Mouse (Mus musculus) hindbrain, postnatal 0 days (tissue): ENCODE data around the gene Auts2. TPM values are rescaled to one million over a fixed set of nuclear protein-coding genes. Genes with fewer than 3 reads are reported as not detected.

Experiments used
- ATAC-seq: fragments of 200-750 bp; cut with Nextera tagmentation; 2 replicates; pipeline ENCODE4 v1.8.0; 2017; ENCODE audit warnings: mild to moderate bottlenecking, moderate TSS enrichment, moderate library complexity
- DNase-seq: peaks from one replicate; pipeline ENCODE4 v3.0.0-alpha.2; 2015; ENCODE audit warnings: low spot score
- H3K27ac ChIP-seq: fragments of 300-500 bp; sonication (generic); 2 replicates; pipeline ENCODE4 v1.5.1; 2014; ENCODE audit warnings: mild to moderate bottlenecking
- H3K27me3 ChIP-seq: fragments of 300-500 bp; sonication (generic); 2 replicates; pipeline ENCODE4 v1.6.1; 2014; ENCODE audit warnings: low read length, mixed read lengths; ENCODE audit not compliant: insufficient read depth
- H3K36me3 ChIP-seq: fragments of 300-500 bp; sonication (generic); 2 replicates; pipeline ENCODE4 v1.6.1; 2014; ENCODE audit warnings: low read length, mixed read lengths; ENCODE audit not compliant: insufficient read depth
- H3K4me1 ChIP-seq: fragments of 300-500 bp; sonication (generic); 2 replicates; pipeline ENCODE4 v1.6.1; 2014; ENCODE audit warnings: antibody characterized with exemption, low read length, mixed read lengths; ENCODE audit not compliant: insufficient read depth
- H3K4me2 ChIP-seq: fragments of 300-500 bp; sonication (generic); 2 replicates; pipeline ENCODE4 v1.6.1; 2014; ENCODE audit warnings: low read depth, mild to moderate bottlenecking, low read length, moderate library complexity, mixed read lengths
- H3K4me3 ChIP-seq: fragments of 300-500 bp; sonication (generic); 2 replicates; pipeline ENCODE4 v1.5.1; 2014; ENCODE audit warnings: low read length
- H3K9ac ChIP-seq: fragments of 300-500 bp; sonication (generic); replicated peaks from 2 replicates; pipeline ENCODE4 v1.6.1; 2014; ENCODE audit warnings: mild to moderate bottlenecking, low read length, moderate library complexity, mixed read lengths
- H3K9me3 ChIP-seq: fragments of 300-500 bp; sonication (generic); 2 replicates; pipeline ENCODE4 v1.6.1; 2016; ENCODE audit warnings: low read length, mixed read lengths
- CTCF ChIP-seq: IDR thresholded peaks from 2 replicates; pipeline ENCODE4 v1.5.1; 2016; ENCODE audit warnings: antibody characterized with exemption, control low read depth, low read depth
- WGBS: fragments of 180-500 bp; shearing (Covaris S2); extraction: QIAGEN DNeasy Blood & Tissue Kit; methylation state at CpG from one replicate; pipeline ENCODE4 v1.1.7; 2014; 5-methylcytosine and 5-hydroxymethylcytosine counted together
- polyA plus RNA-seq: library from polyadenylated mRNA; unstranded; fragments of >200 nt; fragmentation: Nextera tagmentation; extraction: Ambion mirVana; gene quantifications from 2 replicates; pipeline ENCODE4 v1.2.1, GENCODE M21; 2015
- total RNA-seq: library from RNA; depleted of rRNA; stranded (reverse); fragments of >200 nt; gene quantifications from 2 replicates; pipeline ENCODE4 v1.2.3, GENCODE M21; 2014

Gene Auts2
- total and polyA plus RNA-seq, 2 experiments from 2014 or later: 39.3 to 54.9 TPM

GRCm38 (mm10) chr5:132039584-132039983 is 503.6 kb downstream of the Auts2 start:
- no peak for DNase-seq
- no peaks in the 10 kb centered on the region for H3K27me3 ChIP-seq
- 94% methylated on average over 6 of the region's 6 CpGs for WGBS

GRCm38 (mm10) chr5:132033491-132034350 is 509.4 kb downstream of the Auts2 start:
- Histone ChIP-seq H3K27me3 (no peaks in the 10 kb centered on the region), H3K9me3 (no peaks in the 10 kb centered on the region), H3K36me3 (no peaks in the 10 kb centered on the region), H3K4me1 (peaks cover 6% of the 10 kb centered on the region), H3K4me3 (0 out of 2 replicates have a peak overlapping the region, but pooled peaks have one; percentile 3), H3K9ac (peak overlapping the region; percentile 38), H3K4me2 (peak overlapping the region; percentile 45), H3K27ac (peak overlapping the region; percentile 54; the same call in 1 of the 2 replicates)
- no peak for TF ChIP-seq CTCF
- DNase-seq (peak; percentile 76), ATAC-seq (peak; percentile 70)
- 27% methylated on average over 15 of the region's 15 CpGs for WGBS

More at GRCm38 (mm10) chr5:132039584-132039983, 503.6 kb downstream of the Auts2 start:
- Histone ChIP-seq H3K36me3 (no peaks in the 10 kb centered on the region), H3K4me1 (no peaks in the 10 kb centered on the region), H3K9ac (no peak overlapping the region), H3K4me2 (no peak overlapping the region), H3K4me3 (no peak overlapping the region), H3K9me3 (no peaks in the 10 kb centered on the region), H3K27ac (no peak overlapping the region)
- ATAC-seq: no peak
- TF ChIP-seq CTCF: no peak

- no peaks in the 10 kb centered on the region for H3K9me3 ChIP-seq
- DNase-seq (peak; percentile 57), ATAC-seq (no peak)
- no peaks in the 10 kb centered on the region for H3K36me3 ChIP-seq
- TF ChIP-seq CTCF: no peak
- no peak overlapping the region for H3K9ac ChIP-seq
- no peak overlapping the region for H3K4me3 ChIP-seq
- H3K27ac ChIP-seq: no peak overlapping the region
- no peak overlapping the region for H3K4me2 ChIP-seq
- H3K4me1 ChIP-seq: peaks cover 6% of the 10 kb centered on the region
- no peaks in the 10 kb centered on the region for H3K27me3 ChIP-seq
- 38% methylated on average over 15 of the region's 15 CpGs for WGBS
Measured at GRCm38 (mm10) chr5:132030941-132031531, 512.1 kb downstream of the Auts2 start.

- Histone ChIP-seq H3K27me3 (no peaks in the 10 kb centered on the region), H3K4me3 (no peak overlapping the region), H3K9me3 (no peaks in the 10 kb centered on the region), H3K36me3 (no peaks in the 10 kb centered on the region), H3K4me1 (peaks cover 6% of the 10 kb centered on the region), H3K9ac (no peak overlapping the region), H3K27ac (no peak overlapping the region), H3K4me2 (no peak overlapping the region)
- TF ChIP-seq CTCF: no peak
- no peak for ATAC-seq
- WGBS: 66% methylated on average over 11 of the region's 11 CpGs
- peak; percentile 51 for DNase-seq
Measured at GRCm38 (mm10) chr5:132029638-132030037, 513.5 kb downstream of the Auts2 start.

GRCm38 (mm10) chr5:132029038-132029437 is 514.1 kb downstream of the Auts2 start:
- ATAC-seq (no peak), DNase-seq (no peak)
- Histone ChIP-seq H3K9ac (no peak overlapping the region), H3K4me1 (peaks cover 5% of the 10 kb centered on the region), H3K36me3 (no peaks in the 10 kb centered on the region), H3K4me3 (no peak overlapping the region), H3K4me2 (no peak overlapping the region), H3K27me3 (no peaks in the 10 kb centered on the region), H3K9me3 (no peaks in the 10 kb centered on the region), H3K27ac (no peak overlapping the region)
- WGBS: 78% methylated on average over 12 of the region's 12 CpGs
- TF ChIP-seq CTCF: no peak

- no peak for TF ChIP-seq CTCF
- WGBS: 74% methylated on average over 5 of the region's 5 CpGs
- Histone ChIP-seq H3K9me3 (no peaks in the 10 kb centered on the region), H3K36me3 (no peaks in the 10 kb centered on the region), H3K4me1 (no peaks in the 10 kb centered on the region), H3K27me3 (no peaks in the 10 kb centered on the region), H3K9ac (no peak overlapping the region), H3K4me3 (no peak overlapping the region), H3K4me2 (no peak overlapping the region), H3K27ac (no peak overlapping the region)
- DNase-seq (no peak), ATAC-seq (no peak)
Measured at GRCm38 (mm10) chr5:132027859-132028498, 515.2 kb downstream of the Auts2 start.
